Mouse (Mus musculus) intestine, postnatal 0 days (tissue): ENCODE measurements around the gene Calm3. TPM values are rescaled to one million over a fixed set of nuclear protein-coding genes. Genes with fewer than 3 reads are reported as not detected.
A peak's percentile ranks its signal among the peaks of the same experiment; 100 is the strongest.

Experiments used
- ATAC-seq: fragments of 200-750 bp; cut with Nextera tagmentation; 2 replicates; pipeline ENCODE4 v1.8.0; 2017; ENCODE audit warnings: mild to moderate bottlenecking, moderate TSS enrichment, moderate library complexity
- H3K27ac ChIP-seq: fragments of 300-500 bp; sonication (generic); 2 replicates; pipeline ENCODE4 v1.5.1; 2014; ENCODE audit warnings: mild to moderate bottlenecking, low read depth, low read length, moderate library complexity
- H3K27me3 ChIP-seq: fragments of 300-500 bp; sonication (generic); replicated peaks from 2 replicates; pipeline ENCODE4 v1.6.1; 2014; ENCODE audit warnings: low read length, mixed read lengths; ENCODE audit not compliant: control insufficient read depth, insufficient read depth
- H3K36me3 ChIP-seq: fragments of 300-500 bp; sonication (generic); 2 replicates; pipeline ENCODE4 v1.6.1; 2014; ENCODE audit warnings: mild to moderate bottlenecking, moderate library complexity; ENCODE audit not compliant: control insufficient read depth, insufficient read depth
- H3K4me1 ChIP-seq: fragments of 300-500 bp; sonication (generic); replicated peaks from 2 replicates; pipeline ENCODE4 v1.6.1; 2014; ENCODE audit warnings: antibody characterized with exemption, low read length, mixed read lengths; ENCODE audit not compliant: control insufficient read depth, insufficient read depth
- H3K4me2 ChIP-seq: fragments of 300-500 bp; sonication (generic); replicated peaks from 2 replicates; pipeline ENCODE4 v1.6.1; 2014; ENCODE audit warnings: low read depth, mild to moderate bottlenecking, moderate library complexity
- H3K4me3 ChIP-seq: fragments of 300-500 bp; sonication (generic); 2 replicates; pipeline ENCODE4 v1.5.1; 2014; ENCODE audit warnings: low read depth, low read length
- H3K9ac ChIP-seq: fragments of 300-500 bp; sonication (generic); 2 replicates; pipeline ENCODE4 v1.6.1; 2014; ENCODE audit warnings: mild to moderate bottlenecking, low read depth, low read length
- H3K9me3 ChIP-seq: fragments of 300-500 bp; sonication (generic); 2 replicates; pipeline ENCODE4 v1.6.1; 2016; ENCODE audit warnings: mixed run types; ENCODE audit not compliant: control insufficient read depth
- CTCF ChIP-seq: sonication (generic); IDR thresholded peaks from 2 replicates; pipeline ENCODE4 v1.5.1; 2016; ENCODE audit warnings: low read depth, mild to moderate bottlenecking, control low read depth, antibody characterized with exemption, moderate library complexity
- WGBS: fragments of 180-500 bp; shearing (Covaris S2); extraction: QIAGEN DNeasy Blood & Tissue Kit; methylation state at CpG from one replicate; pipeline ENCODE4 v1.1.7; 2014; 5-methylcytosine and 5-hydroxymethylcytosine counted together
- polyA plus RNA-seq: library from polyadenylated mRNA; unstranded; fragments of >200 nt; fragmentation: Nextera tagmentation; extraction: Ambion mirVana; gene quantifications from 2 replicates; pipeline ENCODE4 v1.2.1, GENCODE M21; 2015

Gene Calm3
- polyA plus RNA-seq, 1 experiment from 2014 or later: 236 TPM

DNA sequence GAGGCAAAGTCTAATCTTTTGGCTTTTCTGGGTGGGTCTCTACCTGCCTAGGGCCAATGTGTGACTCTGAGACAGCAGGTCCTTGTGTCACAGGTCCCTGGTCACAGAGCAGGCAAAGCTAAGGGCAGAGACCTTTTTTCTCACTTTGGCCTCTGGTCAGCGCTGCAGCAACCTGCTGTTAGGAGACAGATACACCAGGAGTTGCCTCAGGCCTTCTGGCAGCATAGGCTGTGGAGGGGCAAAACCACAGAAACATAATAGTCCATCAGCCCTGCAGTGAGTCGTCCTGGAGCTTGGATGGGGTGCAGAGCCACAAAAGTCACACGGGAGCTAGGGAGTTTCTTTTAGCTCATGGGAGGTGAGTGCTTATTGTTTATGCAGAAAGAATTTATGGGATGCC lies 5.2 kb downstream of the Calm3 start:
- H3K27ac ChIP-seq: no peak overlapping the region
- peaks cover 48% of the 10 kb centered on the region for H3K36me3 ChIP-seq
- no peak overlapping the region for H3K9ac ChIP-seq
- 73% methylated on average over 3 of the region's 3 CpGs for WGBS
- H3K4me2 ChIP-seq: no peak overlapping the region
- peaks cover 9% of the 10 kb centered on the region; the same call in 1 of the 2 replicates for H3K4me1 ChIP-seq
- no peak for ATAC-seq
- H3K27me3 ChIP-seq: no peaks in the 10 kb centered on the region
- TF ChIP-seq CTCF: no peak
- no peak overlapping the region for H3K4me3 ChIP-seq
- no peaks in the 10 kb centered on the region for H3K9me3 ChIP-seq

GRCm38 (mm10) chr7:16918014-16918413 lies 5.9 kb downstream of the Calm3 start:
- Histone ChIP-seq H3K27ac (0 out of 2 replicates have a peak overlapping the region, but pooled peaks have one; percentile 5), H3K27me3 (no peaks in the 10 kb centered on the region), H3K4me2 (no peak overlapping the region), H3K4me1 (peaks cover 9% of the 10 kb centered on the region; the same call in 1 of the 2 replicates), H3K4me3 (no peak overlapping the region), H3K36me3 (peaks cover 48% of the 10 kb centered on the region), H3K9ac (no peak overlapping the region), H3K9me3 (no peaks in the 10 kb centered on the region)
- no peak for ATAC-seq
- WGBS: 77% methylated on average over 9 of the region's 9 CpGs
- TF ChIP-seq CTCF: no peak

DNA sequence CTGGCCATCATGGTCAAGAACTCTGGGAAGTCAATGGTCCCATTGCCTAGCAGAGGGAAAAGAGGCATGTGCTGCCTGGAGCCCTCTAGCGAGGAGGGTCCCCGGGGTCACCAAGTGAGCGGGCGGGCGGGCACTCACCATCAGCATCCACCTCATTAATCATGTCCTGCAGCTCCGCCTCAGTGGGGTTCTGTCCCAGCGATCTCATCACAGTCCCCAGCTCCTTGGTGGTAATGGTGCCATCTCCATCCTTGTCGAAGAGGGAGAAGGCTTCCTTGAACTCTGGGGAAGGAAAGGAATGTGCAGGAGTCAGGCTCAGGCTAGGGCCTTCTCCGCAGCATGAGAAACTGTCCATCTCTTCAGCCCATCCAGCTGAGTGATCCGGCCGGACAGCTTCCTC lies 6.5 kb downstream of the Calm3 start:
- ATAC-seq: no peak

GRCm38 (mm10) chr7:16916342-16917265 lies 7.3 kb downstream of the Calm3 start:
- 72% methylated on average over 30 of the region's 30 CpGs for WGBS
- no peaks in the 10 kb centered on the region for H3K27me3 ChIP-seq
- TF ChIP-seq CTCF: no peak
- no peak overlapping the region for H3K4me3 ChIP-seq
- H3K4me2 ChIP-seq: no peak overlapping the region
- H3K4me1 ChIP-seq: peaks cover 9% of the 10 kb centered on the region; the same call in 1 of the 2 replicates
- H3K36me3 ChIP-seq: peaks cover 48% of the 10 kb centered on the region
- H3K9me3 ChIP-seq: no peaks in the 10 kb centered on the region
- H3K27ac ChIP-seq: no peak overlapping the region
- no peak overlapping the region for H3K9ac ChIP-seq
- no peak for ATAC-seq

More for the DNA sequence above, 6.5 kb downstream of the Calm3 start:
- Histone ChIP-seq H3K36me3 (peaks cover 48% of the 10 kb centered on the region), H3K27ac (no peak overlapping the region), H3K9ac (no peak overlapping the region), H3K4me2 (no peak overlapping the region), H3K4me3 (no peak overlapping the region), H3K4me1 (peaks cover 9% of the 10 kb centered on the region; the same call in 1 of the 2 replicates), H3K9me3 (no peaks in the 10 kb centered on the region), H3K27me3 (no peaks in the 10 kb centered on the region)
- no peak for TF ChIP-seq CTCF
- WGBS: 71% methylated on average over 11 of the region's 11 CpGs

DNA sequence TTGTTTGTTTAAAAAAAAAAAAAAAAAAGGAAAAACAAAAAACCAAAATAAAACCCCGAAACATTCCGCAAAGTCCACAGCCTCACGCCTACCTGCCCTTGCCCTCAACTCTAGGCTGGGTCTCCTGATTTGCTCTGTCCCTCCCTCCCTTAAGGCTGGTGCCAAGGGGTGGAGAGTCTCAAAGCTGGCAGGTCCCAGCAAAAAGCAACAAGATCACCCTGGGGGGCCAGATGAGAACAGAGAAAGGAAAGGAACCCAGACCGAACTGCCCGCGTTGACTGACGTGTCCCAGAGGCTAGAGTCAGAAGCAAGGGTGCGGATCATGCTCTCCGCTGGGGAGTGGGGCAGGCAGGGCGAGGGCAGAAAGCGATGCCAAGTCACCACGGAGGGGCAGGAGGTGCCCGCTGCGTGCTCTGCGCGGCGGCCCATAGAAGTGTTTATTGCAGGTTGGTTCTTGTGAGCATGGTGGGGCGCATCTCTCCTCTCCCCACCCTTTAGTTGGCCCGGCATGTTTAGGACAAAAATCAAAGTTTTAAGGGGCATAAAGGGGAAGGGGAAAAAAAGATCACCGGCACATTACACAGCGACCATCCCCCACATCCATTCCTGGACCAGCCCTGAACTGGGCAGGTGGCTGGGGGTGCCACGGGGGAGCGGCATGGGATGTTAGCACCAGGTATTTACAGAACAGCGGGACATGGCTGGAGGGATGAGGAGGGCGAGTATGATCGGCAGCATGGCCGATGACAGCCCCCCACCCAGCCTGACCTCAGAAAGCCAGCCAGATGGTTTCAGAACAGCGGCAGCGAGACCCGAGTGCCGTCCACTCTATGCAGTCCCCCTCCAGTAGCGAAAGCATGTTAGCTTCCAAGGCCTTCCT lies 8.2 kb downstream of the Calm3 start:
- TF ChIP-seq CTCF: no peak
- Histone ChIP-seq H3K4me1 (peaks cover 2% of the 10 kb centered on the region; the same call in 1 of the 2 replicates), H3K9me3 (no peaks in the 10 kb centered on the region), H3K4me3 (no peak overlapping the region), H3K36me3 (peaks cover 48% of the 10 kb centered on the region), H3K9ac (no peak overlapping the region), H3K4me2 (no peak overlapping the region), H3K27ac (no peak overlapping the region), H3K27me3 (no peaks in the 10 kb centered on the region)
- 92% methylated on average over 32 of the region's 32 CpGs for WGBS
- no peak for ATAC-seq
